Mouse (Mus musculus) stomach, embryonic 16.5 days (tissue): ENCODE results near the gene Olfr1410. TPM values are rescaled to one million over a fixed set of nuclear protein-coding genes. Genes with fewer than 3 reads are reported as not detected.

ENCODE experiments used
- ATAC-seq: fragments of 200-750 bp; cut with Nextera tagmentation; 2 replicates; pipeline ENCODE4 v1.8.0; 2017; ENCODE audit warnings: moderate number of reproducible peaks, moderate TSS enrichment; ENCODE audit not compliant: insufficient read depth, low FRiP score
- H3K27ac ChIP-seq: fragments of 300-500 bp; sonication (generic); 2 replicates; pipeline ENCODE4 v1.5.1; 2014; ENCODE audit warnings: low read length
- H3K27me3 ChIP-seq: fragments of 300-500 bp; sonication (generic); 2 replicates; pipeline ENCODE4 v1.6.1; 2014; ENCODE audit warnings: low read length, control low read depth, mixed read lengths; ENCODE audit not compliant: control insufficient read depth, insufficient read depth
- H3K36me3 ChIP-seq: fragments of 300-500 bp; sonication (generic); 2 replicates; pipeline ENCODE4 v1.6.1; 2014; ENCODE audit warnings: low read length; ENCODE audit not compliant: control insufficient read depth, insufficient read depth
- H3K4me1 ChIP-seq: fragments of 300-500 bp; sonication (generic); 2 replicates; pipeline ENCODE4 v1.6.1; 2014; ENCODE audit warnings: low read length, control low read depth, mixed read lengths; ENCODE audit not compliant: control insufficient read depth, insufficient read depth
- H3K4me2 ChIP-seq: fragments of 300-500 bp; sonication (generic); 2 replicates; pipeline ENCODE4 v1.6.1; 2014; ENCODE audit warnings: low read depth, low read length, mixed read lengths
- H3K4me3 ChIP-seq: fragments of 300-500 bp; sonication (generic); replicated peaks from 2 replicates; pipeline ENCODE4 v1.5.1; 2014; ENCODE audit warnings: mild to moderate bottlenecking, low read length
- H3K9ac ChIP-seq: fragments of 300-500 bp; sonication (generic); 2 replicates; pipeline ENCODE4 v1.6.1; 2014; ENCODE audit warnings: low read length
- H3K9me3 ChIP-seq: fragments of 300-500 bp; sonication (generic); replicated peaks from 2 replicates; pipeline ENCODE4 v1.6.1; 2016; ENCODE audit warnings: low read length, control low read depth; ENCODE audit not compliant: control insufficient read depth
- WGBS: fragments of 180-500 bp; shearing (Covaris S2); extraction: QIAGEN DNeasy Blood & Tissue Kit; methylation state at CpG from one replicate; pipeline ENCODE4 v1.1.7; 2014; 5-methylcytosine and 5-hydroxymethylcytosine counted together
- polyA plus RNA-seq: library from polyadenylated mRNA; unstranded; fragments of >200 nt; fragmentation: Nextera tagmentation; extraction: Ambion mirVana; gene quantifications from 2 replicates; pipeline ENCODE4 v1.2.1, GENCODE M21; 2015

The Olfr1410 gene
- polyA plus RNA-seq, 1 experiment from 2014 or later: not detected

GRCm38 (mm10) chr1:92636676-92637075 is 31.1 kb downstream of the Olfr1410 start:
- Histone ChIP-seq H3K9me3 (no peaks in the 10 kb centered on the region), H3K9ac (no peak overlapping the region), H3K4me3 (no peak overlapping the region), H3K36me3 (no peaks in the 10 kb centered on the region; the same call in 1 of the 2 replicates), H3K27ac (no peak overlapping the region), H3K4me1 (peaks cover 8% of the 10 kb centered on the region), H3K27me3 (no peaks in the 10 kb centered on the region), H3K4me2 (no peak overlapping the region)
- ATAC-seq: no peak
- WGBS: 94% methylated on average over 11 of the region's 11 CpGs

- no peaks in the 10 kb centered on the region; the same call in 1 of the 2 replicates for H3K36me3 ChIP-seq
- H3K4me2 ChIP-seq: no peak overlapping the region
- no peaks in the 10 kb centered on the region for H3K9me3 ChIP-seq
- ATAC-seq: no peak
- no peak overlapping the region for H3K9ac ChIP-seq
- H3K27ac ChIP-seq: no peak overlapping the region
- 90% methylated on average over 15 of the region's 15 CpGs for WGBS
- H3K4me3 ChIP-seq: no peak overlapping the region
- no peaks in the 10 kb centered on the region for H3K27me3 ChIP-seq
- H3K4me1 ChIP-seq: peaks cover 13% of the 10 kb centered on the region
Observed at GRCm38 (mm10) chr1:92637501-92638172, 32.1 kb downstream of the Olfr1410 start.

- no peak overlapping the region for H3K4me2 ChIP-seq
- H3K4me1 ChIP-seq: peaks cover 13% of the 10 kb centered on the region
- no peak for ATAC-seq
- H3K27ac ChIP-seq: no peak overlapping the region
- H3K9me3 ChIP-seq: no peaks in the 10 kb centered on the region
- H3K9ac ChIP-seq: no peak overlapping the region
- no peaks in the 10 kb centered on the region for H3K27me3 ChIP-seq
- no peaks in the 10 kb centered on the region; the same call in 1 of the 2 replicates for H3K36me3 ChIP-seq
- H3K4me3 ChIP-seq: no peak overlapping the region
- 73% methylated on average over 3 of the region's 3 CpGs for WGBS
Observed at GRCm38 (mm10) chr1:92638181-92638580, 32.6 kb downstream of the Olfr1410 start.

- H3K27me3 ChIP-seq: no peaks in the 10 kb centered on the region
- no peaks in the 10 kb centered on the region for H3K9me3 ChIP-seq
- no peak overlapping the region for H3K9ac ChIP-seq
- no peak overlapping the region for H3K27ac ChIP-seq
- peaks cover 13% of the 10 kb centered on the region for H3K4me1 ChIP-seq
- ATAC-seq: no peak
- H3K36me3 ChIP-seq: no peaks in the 10 kb centered on the region; the same call in 1 of the 2 replicates
- 89% methylated on average over 4 of the region's 4 CpGs for WGBS
- no peak overlapping the region for H3K4me3 ChIP-seq
- no peak overlapping the region for H3K4me2 ChIP-seq
Observed at GRCm38 (mm10) chr1:92638736-92639135, 33.2 kb downstream of the Olfr1410 start.

GRCm38 (mm10) chr1:92640393-92640792 is 34.8 kb downstream of the Olfr1410 start:
- Histone ChIP-seq H3K4me1 (peaks cover 13% of the 10 kb centered on the region), H3K36me3 (no peaks in the 10 kb centered on the region; the same call in 1 of the 2 replicates), H3K27me3 (no peaks in the 10 kb centered on the region), H3K9ac (peak overlapping the region; percentile 94), H3K4me3 (peak overlapping the region; percentile 76; the same call in 1 of the 2 replicates), H3K4me2 (peak overlapping the region; percentile 95), H3K27ac (no peak overlapping the region), H3K9me3 (no peaks in the 10 kb centered on the region)
- WGBS: 84% methylated on average over 6 of the region's 6 CpGs
- no peak for ATAC-seq

- H3K36me3 ChIP-seq: no peaks in the 10 kb centered on the region; the same call in 1 of the 2 replicates
- peak within 1 kb of the TSS; percentile 76 for H3K4me3 ChIP-seq
- no peaks in the 10 kb centered on the region for H3K27me3 ChIP-seq
- H3K9ac ChIP-seq: peak within 1 kb of the TSS; percentile 94
- peak within 1 kb of the TSS; percentile 95 for H3K4me2 ChIP-seq
- 1% methylated on average over 50 of the region's 50 CpGs for WGBS
- H3K9me3 ChIP-seq: no peaks in the 10 kb centered on the region
- ATAC-seq: peak; percentile 90
- H3K27ac ChIP-seq: peak within 1 kb of the TSS; percentile 57; the same call in 1 of the 2 replicates
- peaks cover 13% of the 10 kb centered on the region for H3K4me1 ChIP-seq
Observed at GRCm38 (mm10) chr1:92641514-92642272, 36.1 kb downstream of the Olfr1410 start, which contains the start of gene Cops9. TSS of gene Cops9 (minus strand) at chr1:92641985.

- no peak overlapping the region for H3K9ac ChIP-seq
- no peaks in the 10 kb centered on the region for H3K27me3 ChIP-seq
- 69% methylated on average over 4 of the region's 4 CpGs for WGBS
- H3K4me1 ChIP-seq: peaks cover 13% of the 10 kb centered on the region
- H3K9me3 ChIP-seq: no peaks in the 10 kb centered on the region
- no peak overlapping the region for H3K27ac ChIP-seq
- ATAC-seq: no peak
- no peak overlapping the region for H3K4me2 ChIP-seq
- H3K4me3 ChIP-seq: no peak overlapping the region
- no peaks in the 10 kb centered on the region for H3K36me3 ChIP-seq
Observed at GRCm38 (mm10) chr1:92643691-92644090, 38.1 kb downstream of the Olfr1410 start.

GRCm38 (mm10) chr1:92644916-92645315 is 39.3 kb downstream of the Olfr1410 start:
- Histone ChIP-seq H3K36me3 (no peaks in the 10 kb centered on the region), H3K4me1 (peaks cover 13% of the 10 kb centered on the region), H3K27ac (no peak overlapping the region), H3K27me3 (no peaks in the 10 kb centered on the region), H3K9me3 (no peaks in the 10 kb centered on the region), H3K9ac (no peak overlapping the region), H3K4me3 (no peak overlapping the region), H3K4me2 (no peak overlapping the region)
- ATAC-seq: no peak
- WGBS: 76% methylated on average over 5 of the region's 5 CpGs

- WGBS: 55% methylated on average over 2 of the region's 2 CpGs
- Histone ChIP-seq H3K4me1 (peaks cover 5% of the 10 kb centered on the region), H3K9me3 (no peaks in the 10 kb centered on the region), H3K27ac (no peak overlapping the region), H3K9ac (no peak overlapping the region), H3K36me3 (no peaks in the 10 kb centered on the region), H3K27me3 (no peaks in the 10 kb centered on the region), H3K4me3 (no peak overlapping the region), H3K4me2 (no peak overlapping the region)
- ATAC-seq: no peak
Observed at GRCm38 (mm10) chr1:92646111-92646510, 40.5 kb downstream of the Olfr1410 start.
